Mouse (Mus musculus) heart, postnatal 10 days (tissue): ENCODE measurements at regions not wholly inside any gene's neighbourhood (a gene's known extent, or its start where the extent isn't known, plus 50 kb on each side); places are given as distances from the start of the nearest gene placed in this dataset.
A peak's percentile ranks its signal among the peaks of the same experiment; 100 is the strongest.

Experiments
- DNase-seq, 2 experiments: peaks; one replicate each; pipeline ENCODE4 v3.0.0; 2021
- intact Hi-C: fragments of 180-260 bp; cut with DNase I; formaldehyde crosslinking; loops from one replicate; pipeline ENCODE4 v1.15.1; 2025

GRCm38 (mm10) chr11:121768824-121769223 is 61.2 kb upstream of the Ptchd3 start:
- intact Hi-C loops = no loop called here
- peak in 1 of 2 experiments; percentile 10 for DNase-seq

- no peak for DNase-seq
- intact Hi-C loops = no loop called here
Measured at GRCm38 (mm10) chr11:121770061-121770460, 60.0 kb upstream of the Ptchd3 start.

DNA sequence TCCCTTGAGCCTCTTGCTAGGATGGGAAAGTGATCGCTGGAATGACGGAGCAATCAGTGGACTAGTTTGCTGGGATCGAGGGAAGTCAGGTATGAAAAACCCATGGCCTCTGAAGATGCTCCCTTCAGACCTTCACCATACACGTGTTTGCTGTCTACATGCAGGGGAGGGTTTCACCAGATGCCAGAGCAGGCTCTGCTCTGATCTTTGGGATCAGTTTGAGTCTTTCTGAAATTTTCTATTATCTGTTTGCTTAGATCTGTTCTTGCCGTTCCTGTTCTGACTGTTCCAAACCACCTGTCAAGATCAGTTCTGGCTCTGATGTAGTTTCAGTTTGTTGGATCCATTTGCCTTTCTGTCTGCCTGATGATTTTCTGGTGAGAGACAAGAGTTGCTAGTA is 53.1 kb upstream of the Ptchd3 start:
- DNase-seq = no peak
- intact Hi-C loops = no loop called here

DNA sequence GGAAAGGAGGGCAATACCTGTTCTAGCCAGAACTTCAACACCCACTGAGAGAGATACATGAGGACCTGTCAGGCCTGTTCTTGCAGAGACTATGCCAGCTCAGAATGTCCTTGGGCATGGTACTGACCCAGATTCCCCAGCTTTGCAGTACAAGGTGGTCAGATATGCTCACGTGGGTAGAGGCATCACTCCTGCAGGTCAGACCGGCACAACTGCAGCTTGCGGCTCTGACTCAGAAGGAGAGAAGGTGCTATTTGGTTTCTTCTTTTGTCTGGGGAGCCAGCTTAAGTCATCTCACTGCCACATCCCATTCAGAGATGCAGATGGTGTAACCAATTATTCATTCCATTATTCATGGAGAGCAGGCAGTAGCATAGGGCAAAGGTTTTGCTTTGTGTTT is 52.5 kb upstream of the Ptchd3 start:
- DNase-seq = no peak
- intact Hi-C loops = no loop called here
